19 mouse cellular contexts compared by ENCODE assay signal in genomic region chr9:78347004-78347403, GRCm38 (mm10). TPM values are rescaled to one million over a fixed set of nuclear protein-coding genes. Genes with fewer than 3 reads are reported as not detected.
A peak's percentile ranks its signal among the peaks of the same experiment; 100 is the strongest.
DNase-seq lines count a peak whose midpoint lies in the region; ATAC-seq lines count a peak whose summit lies in the region.
"Had no signal": no experiment of that assay in that cellular context is flagged by ENCODE, and none has a peak within 500 bp of the region (broad histone marks: within the 10 kb centered on the region; RNA-seq: fewer than 3 reads in every experiment).

No protein-coding gene starts in this region.

- no peak overlapping the region for H3K27ac ChIP-seq in kidney, embryonic 14.5 days (ENCODE audit: low read depth, low read length)
- no peak overlapping the region for H3K27ac ChIP-seq in neural tube, embryonic 15.5 days (replicated peaks)
- H3K27ac ChIP-seq: hindbrain, embryonic 15.5 days had no signal

- 64% methylated on average over 3 of the region's 3 CpGs for WGBS in kidney, embryonic 14.5 days
- WGBS in neural tube, embryonic 15.5 days, result 79% methylated on average over 3 of the region's 3 CpGs

- no peaks in the 10 kb centered on the region for H3K27me3 ChIP-seq in kidney, embryonic 14.5 days (ENCODE audit: control insufficient read depth, insufficient read depth, low read length)
- H3K27me3 ChIP-seq in neural tube, embryonic 15.5 days (replicated peaks), result no peaks in the 10 kb centered on the region
- H3K27me3 ChIP-seq: hindbrain, embryonic 15.5 days had no signal

- H3K4me3 ChIP-seq in kidney, embryonic 14.5 days (ENCODE audit: low read length), result no peak overlapping the region
- no peak overlapping the region for H3K4me3 ChIP-seq in neural tube, embryonic 15.5 days (replicated peaks)
- H3K4me3 ChIP-seq: hindbrain, embryonic 15.5 days had no signal

- no peaks in the 10 kb centered on the region for H3K9me3 ChIP-seq in kidney, embryonic 14.5 days (ENCODE audit: control insufficient read depth, low read length)
- H3K9me3 ChIP-seq in neural tube, embryonic 15.5 days (replicated peaks), result no peaks in the 10 kb centered on the region
- H3K9me3 ChIP-seq: hindbrain, embryonic 15.5 days had no signal

- H3K4me1 ChIP-seq in kidney, embryonic 14.5 days (ENCODE audit: control insufficient read depth, insufficient read depth, low read length), result no peaks in the 10 kb centered on the region
- H3K4me1 ChIP-seq in neural tube, embryonic 15.5 days, result no peaks in the 10 kb centered on the region
- H3K4me1 ChIP-seq: hindbrain, embryonic 15.5 days had no signal

- H3K36me3 ChIP-seq in kidney, embryonic 14.5 days (ENCODE audit: control insufficient read depth, insufficient read depth, low read length), result no peaks in the 10 kb centered on the region
- no peaks in the 10 kb centered on the region for H3K36me3 ChIP-seq in neural tube, embryonic 15.5 days
- H3K36me3 ChIP-seq: hindbrain, embryonic 15.5 days had no signal

- H3K9ac ChIP-seq in kidney, embryonic 14.5 days (ENCODE audit: low read depth, low read length), result no peak overlapping the region
- no peak overlapping the region for H3K9ac ChIP-seq in neural tube, embryonic 15.5 days (replicated peaks)
- H3K9ac ChIP-seq: hindbrain, embryonic 15.5 days had no signal

- no peak for ATAC-seq in kidney, embryonic 14.5 days (ENCODE audit: low FRiP score, low TSS enrichment)
- no peak for ATAC-seq in neural tube, embryonic 15.5 days (ENCODE audit: low FRiP score)
- ATAC-seq: forebrain, embryonic 16.5 days had no signal

- DNase-seq in kidney, adult 8-10 months, result peak; percentile 11 to 78
- DNase-seq in 416B (ENCODE audit: low read depth), result peak; percentile 36
- peak; percentile 10 for DNase-seq in fat pad, adult 2 months (ENCODE audit: extremely low read depth, low read depth, low spot score)
- DNase-seq in lung, postnatal 25 days (ENCODE audit: low spot score), result peak; percentile 5
- DNase-seq in left cerebral cortex, postnatal 36 days (ENCODE audit: low spot score in 2 of 2), result no peak
- DNase-seq: adrenal gland, postnatal 10 days; cerebellum, adult 8-10 months; liver; midbrain, embryonic 14.5 days; right cerebral cortex, adult 18-20 months had no signal

- intact Hi-C loops in left cerebral cortex, postnatal 36 days (cut with DNase I), result loop anchor here (10.0 kb wide), 1 partner anchor 52 kb away; no protein-coding TSS in a partner anchor

- no peak overlapping the region for H3K4me2 ChIP-seq in kidney, embryonic 14.5 days (replicated peaks; ENCODE audit: low read depth, low read length)
- no peak overlapping the region for H3K4me2 ChIP-seq in neural tube, embryonic 15.5 days
- H3K4me2 ChIP-seq: heart, embryonic 11.5 days; hindbrain, embryonic 15.5 days had no signal

RNA-seq across cellular contexts. Expression of gene Gsta2, which starts 8.6 kb away (rescaled TPM):
- 2.6 and 3.6 TPM in 2 replicates for polyA plus RNA-seq in kidney, embryonic 14.5 days (2014; fragmentation: Nextera tagmentation; extraction: Ambion mirVana)
- polyA plus RNA-seq in neural tube, embryonic 15.5 days (2015; fragmentation: Nextera tagmentation; extraction: Ambion mirVana), result 0.82 TPM in 1 of 2 replicates, not detected in the other
- not detected for total RNA-seq in left cerebral cortex, postnatal 36 days (2021)
- total RNA-seq: ES-E14; gastrocnemius, adult 8-10 months had no signal
- polyA plus RNA-seq: forebrain, embryonic 16.5 days; heart, embryonic 11.5 days; hindbrain, embryonic 15.5 days; midbrain, embryonic 14.5 days had no signal

RNA-seq across cellular contexts. Expression of gene Omt2b, which starts 19.6 kb away (rescaled TPM):
- polyA plus RNA-seq in kidney, embryonic 14.5 days (2014; fragmentation: Nextera tagmentation; extraction: Ambion mirVana), result not detected in 2 replicates
- not detected in 2 replicates for polyA plus RNA-seq in neural tube, embryonic 15.5 days (2015; fragmentation: Nextera tagmentation; extraction: Ambion mirVana)
- total RNA-seq in left cerebral cortex, postnatal 36 days (2021), result not detected
- total RNA-seq: adrenal gland, postnatal 10 days; ES-E14; gastrocnemius, adult 8-10 months; heart, postnatal 25 days; layer of hippocampus, adult 8-10 months had no signal
- polyA plus RNA-seq: forebrain, embryonic 16.5 days; heart, embryonic 11.5 days; hindbrain, embryonic 15.5 days; midbrain, embryonic 14.5 days had no signal

RNA-seq across cellular contexts. Expression of gene Dppa5a, which starts 21.0 kb away (rescaled TPM):
- polyA plus RNA-seq in kidney, embryonic 14.5 days (2014; fragmentation: Nextera tagmentation; extraction: Ambion mirVana), result not detected in 2 replicates
- polyA plus RNA-seq in neural tube, embryonic 15.5 days (2015; fragmentation: Nextera tagmentation; extraction: Ambion mirVana), result 3.6 and 4.4 TPM in 2 replicates
- not detected for total RNA-seq in left cerebral cortex, postnatal 36 days (2021)
- total RNA-seq: gastrocnemius, adult 8-10 months; heart, postnatal 25 days had no signal
- polyA plus RNA-seq: heart, embryonic 11.5 days had no signal

RNA-seq across cellular contexts. Expression of gene Ooep, which starts 31.5 kb away (rescaled TPM):
- polyA plus RNA-seq in kidney, embryonic 14.5 days (2014; fragmentation: Nextera tagmentation; extraction: Ambion mirVana), result 2.1 and 2.2 TPM in 2 replicates
- 3.8 and 4.4 TPM in 2 replicates for polyA plus RNA-seq in neural tube, embryonic 15.5 days (2015; fragmentation: Nextera tagmentation; extraction: Ambion mirVana)
- not detected for total RNA-seq in left cerebral cortex, postnatal 36 days (2021)
- total RNA-seq: gastrocnemius, adult 8-10 months; heart, postnatal 25 days had no signal

RNA-seq across cellular contexts. Expression of gene Omt2a, which starts 32.4 kb away (rescaled TPM):
- polyA plus RNA-seq in kidney, embryonic 14.5 days (2014; fragmentation: Nextera tagmentation; extraction: Ambion mirVana), result not detected in 2 replicates
- polyA plus RNA-seq in neural tube, embryonic 15.5 days (2015; fragmentation: Nextera tagmentation; extraction: Ambion mirVana), result not detected in 2 replicates
- total RNA-seq in left cerebral cortex, postnatal 36 days (2021), result not detected
- total RNA-seq: adrenal gland, postnatal 10 days; gastrocnemius, adult 8-10 months; heart, postnatal 25 days; layer of hippocampus, adult 8-10 months had no signal
- polyA plus RNA-seq: forebrain, embryonic 16.5 days; heart, embryonic 11.5 days; hindbrain, embryonic 15.5 days; midbrain, embryonic 14.5 days had no signal

Comparison
In these comparisons a context has a peak if more than half of its experiments do, and no peak if none do; other contexts are left out.
1. DNase-seq: peak in kidney, adult 8-10 months (2 of 2), 416B (single experiment), fat pad, adult 2 months (single experiment) and lung, postnatal 25 days (single experiment); none in left cerebral cortex, postnatal 36 days (0 of 2).